Mouse (Mus musculus) lung, adult 2 months (tissue): ENCODE data around the gene Ccl22. TPM values are rescaled to one million over a fixed set of nuclear protein-coding genes. Genes with fewer than 3 reads are reported as not detected.

Source experiments
- DNase-seq: peaks from one replicate; pipeline ENCODE4 v3.0.0; 2022
- H3K4me1 ChIP-seq: fragments of 200-500 bp; 2 replicates; pipeline ENCODE4 v1.6.1; 2011; ENCODE audit warnings: low read length; ENCODE audit not compliant: control insufficient read depth, insufficient read depth
- H3K4me3 ChIP-seq: fragments of 200-500 bp; replicated peaks from 2 replicates; pipeline ENCODE3; 2011; ENCODE audit warnings: low read depth, mild to moderate bottlenecking, control low read depth, low read length; ENCODE audit errors: extremely low read depth
- CTCF ChIP-seq: fragments of 200-500 bp; IDR thresholded peaks from 2 replicates; pipeline ENCODE4 v1.5.1; 2011; ENCODE audit warnings: mild to moderate bottlenecking, low read length, control low read depth; ENCODE audit not compliant: insufficient read depth
- POLR2A ChIP-seq: fragments of 200-500 bp; IDR thresholded peaks from 2 replicates; pipeline ENCODE4 v1.6.1; 2011; ENCODE audit warnings: low read depth, mild to moderate bottlenecking, control low read depth, low read length, borderline replicate concordance; ENCODE audit errors: extremely low read depth
- WGBS: fragments of 180-500 bp; shearing (Covaris S2); methylation state at CpG from one replicate; pipeline ENCODE4 v1.1.7; 2018; 5-methylcytosine and 5-hydroxymethylcytosine counted together
- polyA plus RNA-seq: library from polyadenylated mRNA; depleted of rRNA; stranded (reverse); fragments of >200 nt; gene quantifications from 2 replicates; pipeline ENCODE4 v1.2.3, GENCODE M21; 2012

The Ccl22 gene
- polyA plus RNA-seq, 1 experiment: 11.8 TPM

DNA sequence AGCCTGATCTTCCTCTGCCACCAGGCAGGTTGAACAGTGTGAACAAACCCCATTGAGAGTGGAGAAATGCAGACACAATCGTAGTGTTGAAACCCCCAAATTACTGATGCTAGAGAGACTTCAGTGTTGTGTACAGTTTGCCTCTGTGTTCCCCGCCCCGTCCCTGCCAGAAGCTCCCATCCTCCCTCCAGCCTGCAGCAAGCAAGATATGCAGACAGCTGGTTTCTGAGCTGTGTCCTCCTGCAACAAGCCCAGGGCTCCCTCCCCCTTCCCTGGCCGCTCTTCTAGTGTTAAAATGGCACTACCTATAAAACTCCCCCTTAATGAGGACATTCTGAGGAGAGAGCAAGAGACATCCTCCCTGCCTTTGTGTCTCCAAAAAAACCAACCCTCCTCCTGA lies 16.1 kb upstream of the Ccl22 start:
- H3K4me1 ChIP-seq: peaks cover 9% of the 10 kb centered on the region; the same call in 1 of the 2 replicates
- TF ChIP-seq POLR2A (no peak), CTCF (no peak)
- WGBS: 76% methylated on average over 4 of the region's 4 CpGs
- no peak for DNase-seq
- H3K4me3 ChIP-seq: no peak overlapping the region

DNA sequence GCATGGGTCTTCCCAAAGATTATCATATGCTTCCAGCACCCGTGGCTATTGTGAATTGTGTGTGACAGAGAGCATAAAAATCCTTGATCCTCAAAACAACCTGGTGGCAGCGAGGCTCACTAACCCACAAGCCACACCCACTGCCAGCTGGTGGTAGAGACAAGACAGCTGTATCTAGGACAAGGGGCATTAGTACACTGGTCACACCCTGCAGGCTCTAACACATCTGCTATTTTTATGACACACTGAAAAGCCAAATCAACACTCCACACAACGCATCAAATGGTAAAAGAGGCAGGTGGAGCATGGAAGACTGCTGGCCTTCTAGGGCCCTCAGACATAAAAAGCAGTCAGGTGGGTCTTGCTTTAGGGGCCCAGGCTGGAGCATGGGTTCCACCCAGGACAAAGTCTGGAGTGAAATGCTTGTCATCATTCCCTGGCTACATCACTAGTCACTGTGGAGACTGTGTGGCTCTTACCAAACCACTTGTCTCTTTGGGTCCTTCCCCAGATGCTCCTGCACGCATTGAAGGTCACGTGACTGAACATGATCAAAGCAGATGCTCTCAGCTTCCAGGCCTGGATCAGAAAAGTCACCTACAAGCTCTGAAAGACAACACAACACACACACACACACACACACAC lies 11.4 kb upstream of the Ccl22 start:
- no peak for TF ChIP-seq POLR2A
- no peak for TF ChIP-seq CTCF

DNA sequence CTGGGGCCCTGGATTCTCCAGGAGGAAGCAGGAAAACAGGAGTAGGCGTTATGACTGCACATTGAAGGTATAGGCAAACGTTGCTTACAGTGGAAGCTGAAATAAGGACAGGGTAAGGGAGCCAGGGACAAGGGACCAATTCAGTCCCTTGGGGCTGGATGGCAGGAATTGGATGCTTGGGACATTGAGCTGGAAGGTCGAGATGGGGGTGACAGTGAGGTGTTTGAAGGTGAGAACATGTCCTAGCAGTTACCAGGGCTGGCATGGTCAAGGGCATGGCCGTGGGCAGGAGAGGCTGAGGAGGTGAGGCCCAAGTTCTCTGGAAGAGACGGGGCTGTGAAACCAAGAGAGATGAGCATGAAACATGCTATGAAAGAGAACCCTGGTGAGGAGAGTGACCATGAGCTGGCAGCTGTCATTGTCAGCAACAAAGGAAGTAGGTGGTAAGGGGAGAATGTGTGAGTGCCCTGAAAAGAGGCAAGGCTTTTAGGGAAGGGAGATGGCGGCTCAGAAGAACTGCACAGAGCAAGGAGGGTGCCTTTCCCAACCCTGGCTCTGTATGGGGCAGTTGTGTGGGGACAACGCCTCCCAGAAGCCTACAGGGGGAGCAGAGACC lies 10.5 kb upstream of the Ccl22 start:
- WGBS: 83% methylated on average over 7 of the region's 7 CpGs
- DNase-seq: no peak
- Histone ChIP-seq H3K4me3 (no peak overlapping the region), H3K4me1 (peaks cover 11% of the 10 kb centered on the region; the same call in 1 of the 2 replicates)
- TF ChIP-seq CTCF (no peak), POLR2A (no peak)

More for the DNA sequence above, 11.4 kb upstream of the Ccl22 start:
- no peak for DNase-seq
- Histone ChIP-seq H3K4me3 (no peak overlapping the region), H3K4me1 (peaks cover 11% of the 10 kb centered on the region; the same call in 1 of the 2 replicates)
- WGBS: 54% methylated on average over 5 of the region's 5 CpGs

DNA sequence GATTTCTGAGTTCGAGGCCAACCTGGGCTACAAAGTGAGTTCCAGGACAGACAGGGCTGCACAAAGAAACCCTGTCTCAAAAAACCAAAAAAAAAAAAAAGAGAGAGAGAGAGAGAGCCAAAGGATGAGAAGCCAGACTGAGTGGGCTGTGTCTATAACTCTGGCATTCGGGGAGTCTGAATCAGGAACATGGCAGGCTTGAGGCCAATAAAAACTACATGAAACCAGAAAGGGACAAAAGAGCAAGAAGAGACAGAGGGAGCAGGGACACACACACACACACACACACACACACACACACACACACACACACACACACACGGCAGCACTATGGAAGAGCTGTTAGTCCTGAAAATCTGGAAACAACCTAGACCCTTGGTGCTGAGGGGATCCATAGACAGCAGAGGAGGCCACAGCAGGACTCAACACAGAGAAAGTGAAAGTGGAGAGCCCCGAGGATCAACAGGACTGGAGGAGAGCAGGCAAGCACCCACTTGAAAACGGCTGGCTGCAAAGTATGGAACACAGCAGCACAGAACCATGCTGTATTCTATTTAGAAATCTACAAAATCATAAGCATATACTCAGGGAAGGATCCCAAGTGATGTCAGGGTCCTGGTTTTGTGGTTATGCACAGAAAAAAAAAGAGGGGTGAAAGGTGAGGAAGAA lies 9.8 kb upstream of the Ccl22 start:
- H3K4me3 ChIP-seq: peak overlapping the region; percentile 13
- WGBS: 32% methylated on average over 5 of the region's 5 CpGs
- DNase-seq: peak; percentile 40
- TF ChIP-seq POLR2A (no peak), CTCF (no peak)
- peaks cover 11% of the 10 kb centered on the region; the same call in 1 of the 2 replicates for H3K4me1 ChIP-seq

DNA sequence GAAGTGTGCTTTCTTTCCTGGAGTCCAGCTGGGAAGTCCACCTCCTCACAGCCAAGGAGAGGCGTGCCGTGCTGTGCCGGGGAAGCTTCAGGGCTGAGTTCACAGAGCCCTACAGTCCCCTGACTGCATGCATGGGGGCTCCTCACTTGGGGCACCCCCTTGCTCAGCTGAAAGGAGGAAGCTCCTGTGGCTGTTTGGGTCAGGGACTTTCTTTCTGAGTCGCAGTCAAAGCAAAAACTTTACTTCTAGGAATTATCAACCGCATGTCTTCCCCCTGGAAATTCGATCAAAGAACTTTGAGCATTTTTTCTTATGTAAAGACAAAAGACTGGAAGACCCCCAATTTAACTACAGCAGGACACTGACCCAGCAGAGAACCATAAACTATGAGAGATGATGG lies 5.6 kb upstream of the Ccl22 start:
- H3K4me3 ChIP-seq: no peak overlapping the region
- DNase-seq: no peak
- H3K4me1 ChIP-seq: peaks cover 4% of the 10 kb centered on the region; the same call in 1 of the 2 replicates
- WGBS: 67% methylated on average over 6 of the region's 6 CpGs
- TF ChIP-seq CTCF (no peak), POLR2A (no peak)

DNA sequence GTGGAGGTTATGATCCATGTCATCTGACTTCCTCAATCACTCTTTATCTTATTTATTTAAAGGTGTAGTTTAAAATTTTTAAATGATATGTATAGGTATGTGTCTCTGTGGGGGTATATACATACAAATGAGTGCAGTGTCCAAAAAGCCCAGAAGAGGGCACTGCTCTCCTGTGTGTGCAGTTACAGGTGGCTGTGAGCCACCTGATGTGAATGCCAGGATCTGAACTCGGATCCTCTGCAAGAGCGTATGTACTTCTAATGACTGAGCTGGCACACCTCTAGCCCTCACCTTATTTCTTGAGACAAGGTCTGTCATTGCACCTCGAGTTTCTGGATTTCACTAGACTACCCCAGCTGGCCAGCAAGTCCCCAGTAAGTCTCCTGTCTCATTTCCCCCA lies 4.8 kb upstream of the Ccl22 start:
- Histone ChIP-seq H3K4me1 (peaks cover 2% of the 10 kb centered on the region; the same call in 1 of the 2 replicates), H3K4me3 (no peak overlapping the region)
- TF ChIP-seq POLR2A: no peak
- WGBS: 95% methylated on average over 3 of the region's 3 CpGs
- no peak for DNase-seq

DNA sequence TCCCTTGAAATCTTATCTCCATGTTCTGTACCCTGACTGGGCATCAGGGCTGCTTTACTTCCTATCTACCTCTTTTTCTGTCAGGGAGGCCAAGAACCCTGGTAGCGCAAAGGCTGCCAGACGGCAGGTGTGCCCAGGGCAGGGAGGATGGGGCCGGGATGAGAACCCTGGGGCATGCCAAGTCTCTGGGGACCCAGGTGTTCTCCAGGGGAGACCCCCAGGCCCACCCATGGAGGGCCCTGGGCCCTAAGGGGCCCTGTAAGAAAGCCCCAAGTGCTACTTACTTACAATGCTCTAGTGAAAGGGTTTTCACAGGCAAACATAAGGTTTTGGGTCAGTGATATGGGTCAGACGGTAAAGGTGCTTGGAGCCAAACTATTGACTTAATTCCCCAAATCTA lies 3.7 kb upstream of the Ccl22 start:
- DNase-seq: no peak
- 87% methylated on average over 4 of the region's 4 CpGs for WGBS
- H3K4me1 ChIP-seq: no peaks in the 10 kb centered on the region
- TF ChIP-seq POLR2A (no peak), CTCF (no peak)
- no peak overlapping the region for H3K4me3 ChIP-seq

DNA sequence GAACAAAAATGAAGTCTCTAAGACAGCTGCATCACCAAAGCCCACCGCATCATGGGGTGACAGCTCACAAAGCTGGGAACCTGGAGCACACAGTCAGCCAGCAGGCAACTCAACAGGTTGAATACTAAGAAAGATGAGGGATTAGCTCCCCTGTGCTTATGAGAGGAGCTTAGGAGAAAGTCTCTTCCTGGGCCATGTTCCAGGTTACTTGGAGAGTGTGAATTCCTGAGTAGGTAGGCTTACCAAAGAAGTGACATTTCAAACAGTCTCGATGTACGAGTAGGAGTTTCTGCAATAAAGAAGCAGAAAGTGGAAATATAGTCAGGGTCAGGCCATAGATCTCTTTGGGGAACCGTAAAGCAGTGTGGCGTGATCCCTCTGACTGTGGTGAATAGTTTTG lies 906 bp upstream of the Ccl22 start:
- WGBS: 87% methylated on average over 5 of the region's 5 CpGs
- DNase-seq: no peak
- Histone ChIP-seq H3K4me1 (no peaks in the 10 kb centered on the region), H3K4me3 (no peak overlapping the region)
- TF ChIP-seq CTCF (no peak), POLR2A (no peak)

DNA sequence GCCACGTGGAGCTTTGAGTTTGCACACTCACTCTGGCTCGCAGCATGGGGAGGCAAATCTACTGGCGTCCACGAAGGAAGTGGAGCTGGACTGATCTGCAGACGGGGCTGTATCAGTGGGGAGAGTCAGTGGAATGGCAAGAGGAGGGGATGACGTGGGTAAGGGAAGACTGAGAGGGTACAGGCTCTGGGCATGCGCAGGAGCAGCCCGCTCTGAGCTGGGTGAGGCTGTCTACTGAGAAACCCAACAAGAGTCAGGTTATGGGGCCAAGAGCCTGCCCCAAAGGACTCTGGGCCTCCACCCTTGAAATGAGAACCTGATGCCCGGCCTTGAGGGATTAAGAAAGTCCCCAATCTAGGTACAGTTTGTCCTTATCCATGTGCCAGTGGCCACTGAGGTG lies 418 bp upstream of the Ccl22 start:
- no peaks in the 10 kb centered on the region for H3K4me1 ChIP-seq
- 81% methylated on average over 9 of the region's 9 CpGs for WGBS
- TF ChIP-seq POLR2A (no peak), CTCF (no peak)
- DNase-seq: no peak
- H3K4me3 ChIP-seq: no peak overlapping the region
